Mouse (Mus musculus): ENCODE results near the gene Il11ra1.
A peak's percentile ranks its signal among the peaks of the same experiment; 100 is the strongest.

Gene Il11ra1

GRCm38 (mm10) chr4:41711705-41712375, 12.1 kb downstream of the Il11ra1 start:
- no peak for DNase-seq

GRCm38 (mm10) chr4:41712421-41713196, 12.8 kb downstream of the Il11ra1 start:
- DNase-seq: peak; percentile 96

GRCm38 (mm10) chr4:41713197-41714067, 13.6 kb downstream of the Il11ra1 start, which contains the start of gene Rpp25l:
TSS of gene Rpp25l (minus strand) at chr4:41713534.
- DNase-seq: peak; percentile 99

GRCm38 (mm10) chr4:41714276-41714675, 14.5 kb downstream of the Il11ra1 start:
- peak; percentile 95 for DNase-seq

GRCm38 (mm10) chr4:41715082-41715481, 15.3 kb downstream of the Il11ra1 start:
- peak; percentile 92 for DNase-seq

- no peak for DNase-seq
Observed at GRCm38 (mm10) chr4:41715596-41715995, 15.8 kb downstream of the Il11ra1 start.

GRCm38 (mm10) chr4:41716834-41717233, 17.0 kb downstream of the Il11ra1 start:
- no peak for DNase-seq

- DNase-seq: peak; percentile 99
Observed at GRCm38 (mm10) chr4:41722918-41723351, 23.1 kb downstream of the Il11ra1 start, which contains the start of gene Dctn3. TSS of gene Dctn3 (minus strand) at chr4:41723170.

- DNase-seq: no peak
Observed at GRCm38 (mm10) chr4:41726826-41727621, 27.2 kb downstream of the Il11ra1 start.

- no peak for DNase-seq
Observed at GRCm38 (mm10) chr4:41731052-41731765, 31.4 kb downstream of the Il11ra1 start, which contains the start of gene Arid3c. TSS of gene Arid3c (minus strand) at chr4:41731142.

- DNase-seq: peak; percentile 96
Observed at GRCm38 (mm10) chr4:41737602-41738255, 37.9 kb downstream of the Il11ra1 start.

- no peak for DNase-seq
Observed at GRCm38 (mm10) chr4:41738256-41738603, 38.4 kb downstream of the Il11ra1 start.

- DNase-seq: no peak
Observed at GRCm38 (mm10) chr4:41739260-41739659, 39.5 kb downstream of the Il11ra1 start.

GRCm38 (mm10) chr4:41740380-41741157, 40.8 kb downstream of the Il11ra1 start:
- DNase-seq: peak; percentile 93

- peak; percentile 100 for DNase-seq
Observed at GRCm38 (mm10) chr4:41741158-41741560, 41.4 kb downstream of the Il11ra1 start.

GRCm38 (mm10) chr4:41744131-41744530, 44.3 kb downstream of the Il11ra1 start:
- DNase-seq: no peak

- no peak for DNase-seq
Observed at GRCm38 (mm10) chr4:41745021-41745420, 45.2 kb downstream of the Il11ra1 start.

- no peak for DNase-seq
Observed at GRCm38 (mm10) chr4:41754797-41755337, 55.1 kb downstream of the Il11ra1 start, which contains the start of gene Galt. TSS of gene Galt (plus strand) at chr4:41755228.

All from heart, adult 11 months (tissue).